8 mouse cellular contexts compared by ENCODE assay signal in the genomic region with DNA sequence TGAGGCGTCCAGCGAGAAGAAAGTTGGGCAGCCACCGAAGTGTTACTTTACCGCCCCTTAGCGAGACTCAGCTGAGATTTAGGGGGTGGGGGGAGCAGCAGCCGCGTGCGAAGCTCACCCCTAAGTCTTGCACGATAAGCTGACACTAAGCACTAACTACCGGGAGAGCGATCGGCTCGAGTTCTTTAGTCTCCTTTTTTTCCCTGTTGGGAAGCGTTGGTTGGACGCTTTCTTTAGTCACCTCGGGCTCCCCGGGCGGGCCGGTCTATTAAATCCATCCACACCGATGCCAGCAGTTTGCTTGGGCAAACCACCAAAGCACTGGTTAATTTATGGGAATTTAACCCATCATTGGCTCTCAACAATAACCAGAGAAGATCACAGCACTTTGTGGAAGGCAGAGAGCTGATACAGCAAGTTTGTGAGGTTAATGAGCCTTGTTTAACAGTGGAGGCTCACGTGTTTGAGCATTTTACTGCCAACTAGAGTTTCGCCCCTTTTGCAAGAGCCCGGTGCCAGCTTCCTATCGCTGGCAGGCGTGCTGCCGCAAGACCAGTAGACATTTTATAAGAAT. TPM values are rescaled to one million over a fixed set of nuclear protein-coding genes. Genes with fewer than 3 reads are reported as not detected.
A peak's percentile ranks its signal among the peaks of the same experiment; 100 is the strongest.
DNase-seq lines count a peak whose midpoint lies in the region; ATAC-seq lines count a peak whose summit lies in the region.

No protein-coding gene starts in this region.

- H3K27me3 ChIP-seq in forebrain, embryonic 13.5 days = peaks cover 61% of the 10 kb centered on the region
- H3K27me3 ChIP-seq in hindbrain, embryonic 16.5 days (replicated peaks; ENCODE audit: control insufficient read depth, insufficient read depth, low read length) = peaks cover under 1% of the 10 kb centered on the region
- no peaks in the 10 kb centered on the region; the same call in 1 of the 2 replicates for H3K27me3 ChIP-seq in splenic B cell, adult 2 months (ENCODE audit: control insufficient read depth, insufficient read depth, low read length, poor library complexity, severe bottlenecking)

- peaks cover 14% of the 10 kb centered on the region for H3K4me1 ChIP-seq in brown adipose tissue, adult 24 weeks (ENCODE audit: control insufficient read depth, insufficient read depth, insufficient read length, low read length)
- peaks cover 30% of the 10 kb centered on the region for H3K4me1 ChIP-seq in forebrain, embryonic 13.5 days
- H3K4me1 ChIP-seq in hindbrain, embryonic 16.5 days (ENCODE audit: control insufficient read depth, insufficient read depth, low read depth, low read length) = peaks cover 18% of the 10 kb centered on the region

- H3K9ac ChIP-seq in forebrain, embryonic 13.5 days = peak overlapping the region; percentile 73
- H3K9ac ChIP-seq in hindbrain, embryonic 16.5 days (ENCODE audit: low read depth, low read length) = peak overlapping the region; percentile 90

- under 1% methylated on average over 26 of the region's 26 CpGs for WGBS in forebrain, embryonic 13.5 days
- WGBS in hindbrain, embryonic 16.5 days = under 1% methylated on average over 26 of the region's 26 CpGs

- peak overlapping the region; percentile 78 for H3K27ac ChIP-seq in brown adipose tissue, adult 24 weeks (replicated peaks; ENCODE audit: low read depth, low read length)
- peak overlapping the region; percentile 83; the same call in 1 of the 2 replicates for H3K27ac ChIP-seq in forebrain, embryonic 13.5 days
- H3K27ac ChIP-seq in hindbrain, embryonic 16.5 days (ENCODE audit: low read depth, low read length) = peak overlapping the region; percentile 90

- peak overlapping the region; percentile 98 for H3K4me2 ChIP-seq in forebrain, embryonic 13.5 days
- peak overlapping the region; percentile 92 for H3K4me2 ChIP-seq in hindbrain, embryonic 16.5 days (ENCODE audit: low read length)

- no peaks in the 10 kb centered on the region for H3K36me3 ChIP-seq in forebrain, embryonic 13.5 days (ENCODE audit: poor library complexity, severe bottlenecking)
- H3K36me3 ChIP-seq in hindbrain, embryonic 16.5 days (ENCODE audit: control insufficient read depth, insufficient read depth, low read length) = no peaks in the 10 kb centered on the region
- no peaks in the 10 kb centered on the region for H3K36me3 ChIP-seq in splenic B cell, adult 2 months (ENCODE audit: control insufficient read depth, insufficient read depth, low read length, poor library complexity, severe bottlenecking)

- no peaks in the 10 kb centered on the region for H3K9me3 ChIP-seq in forebrain, embryonic 13.5 days (replicated peaks)
- H3K9me3 ChIP-seq in hindbrain, embryonic 16.5 days (ENCODE audit: control insufficient read depth, low read length) = no peaks in the 10 kb centered on the region

- peak; percentile 29 for DNase-seq in ovary, postnatal 10 days (ENCODE audit: low spot score)
- no peak for DNase-seq in ovary, adult 18-20 months (ENCODE audit: low spot score)
- DNase-seq in left cerebral cortex, postnatal 4 days = peak; percentile 42
- DNase-seq in splenic B cell, adult 2 months (ENCODE audit: low read depth, low spot score) = peak; percentile 22

- H3K4me3 ChIP-seq in brown adipose tissue, adult 24 weeks (ENCODE audit: insufficient read depth, low read depth, low read length) = peak overlapping the region; percentile 91
- H3K4me3 ChIP-seq in forebrain, embryonic 13.5 days = peak overlapping the region; percentile 71
- H3K4me3 ChIP-seq in hindbrain, embryonic 16.5 days (ENCODE audit: low read length) = peak overlapping the region; percentile 90

- intact Hi-C loops in left cerebral cortex, postnatal 4 days (cut with DNase I) = loop anchor here (5.0 kb wide), 1 partner anchor 46 kb away; no protein-coding TSS in a partner anchor

- peak; percentile 50 for ATAC-seq in forebrain, embryonic 13.5 days
- ATAC-seq in hindbrain, embryonic 16.5 days = peak; percentile 53
- peak; percentile 35; the same call in 1 of the 2 replicates for ATAC-seq in megakaryocyte-erythroid progenitor cell, adult 5-6 weeks (replicated peaks; ENCODE audit: low FRiP score, low TSS enrichment, poor library complexity, severe bottlenecking)

RNA-seq across cellular contexts. Expression of a gene that starts 1.0 kb away (rescaled TPM):
- 4.1 and 6.9 TPM in 2 replicates for polyA plus RNA-seq in brown adipose tissue, adult 24 weeks (2012; ENCODE audit: insufficient read depth, insufficient read length, missing spikeins)
- 3.6 and 4.1 TPM in 2 replicates for polyA plus RNA-seq in forebrain, embryonic 13.5 days (2015; fragmentation: Nextera tagmentation; extraction: Ambion mirVana)
- polyA plus RNA-seq in hindbrain, embryonic 16.5 days (2015; fragmentation: Nextera tagmentation; extraction: Ambion mirVana) = 4.7 and 4.9 TPM in 2 replicates
- total RNA-seq in left cerebral cortex, postnatal 4 days (2021) = 1 to 10 TPM; 6.3 to 6.5 TPM
- total RNA-seq in megakaryocyte-erythroid progenitor cell, adult 5-6 weeks (2014; fragmentation: Nextera tagmentation) = 0.26 and 0.49 TPM in 2 replicates
- 0.34 and 0.52 TPM in 2 replicates for total RNA-seq in megakaryocyte-erythroid progenitor cell, adult 5-6 weeks (2017)

RNA-seq across cellular contexts. Expression of a gene that starts 43.1 kb away (rescaled TPM):
- polyA plus RNA-seq in brown adipose tissue, adult 24 weeks (2012; ENCODE audit: insufficient read depth, insufficient read length, missing spikeins) = 19.8 and 24.4 TPM in 2 replicates
- polyA plus RNA-seq in forebrain, embryonic 13.5 days (2015; fragmentation: Nextera tagmentation; extraction: Ambion mirVana) = 49.4 and 53.6 TPM in 2 replicates
- polyA plus RNA-seq in hindbrain, embryonic 16.5 days (2015; fragmentation: Nextera tagmentation; extraction: Ambion mirVana) = 42.2 and 44.6 TPM in 2 replicates
- total RNA-seq in left cerebral cortex, postnatal 4 days (2021) = 10 to 100 TPM; 30.0 to 30.2 TPM
- 75.1 and 84.5 TPM in 2 replicates for total RNA-seq in megakaryocyte-erythroid progenitor cell, adult 5-6 weeks (2014; fragmentation: Nextera tagmentation)
- total RNA-seq in megakaryocyte-erythroid progenitor cell, adult 5-6 weeks (2017) = 73.7 and 79.4 TPM in 2 replicates
